Mouse (Mus musculus): ENCODE results near the gene Spint2. TPM values are rescaled to one million over a fixed set of nuclear protein-coding genes. Genes with fewer than 3 reads are reported as not detected.

Gene Spint2
- polyA plus RNA-seq, 1 experiment from 2014 or later: 52.3 TPM

DNA sequence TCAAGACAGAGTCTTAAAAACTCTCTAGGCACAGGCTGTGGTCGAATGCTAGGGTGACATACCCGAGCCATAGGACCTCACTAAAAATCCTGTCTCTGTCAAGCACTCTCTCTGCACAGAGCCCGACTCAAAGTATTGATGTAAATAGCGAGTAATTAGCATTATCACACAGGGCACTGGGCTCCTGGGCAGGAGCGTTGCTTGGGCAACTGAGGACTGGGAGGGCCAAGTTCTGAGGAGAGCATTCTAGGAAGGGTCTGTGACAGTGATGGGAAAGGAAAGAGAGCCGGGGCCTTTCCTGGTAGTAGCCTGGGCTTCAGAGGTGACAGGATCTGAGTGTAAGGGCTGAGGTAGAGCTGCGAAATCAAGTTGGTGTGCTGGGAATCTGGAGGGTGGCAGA, 24.4 kb upstream of the Spint2 start:
- H3K9me3 ChIP-seq (ENCODE audit: control insufficient read depth, low read length): no peaks in the 10 kb centered on the region
- no peak for ATAC-seq (ENCODE audit: low FRiP score, low TSS enrichment)
- H3K27me3 ChIP-seq (ENCODE audit: control insufficient read depth, insufficient read depth, low read length): no peaks in the 10 kb centered on the region
- 14% methylated on average over 7 of the region's 7 CpGs for WGBS
- H3K4me3 ChIP-seq (replicated peaks; ENCODE audit: low read depth, low read length): peak overlapping the region; percentile 84
- DNase-seq: no peak
- peak overlapping the region; percentile 93 for H3K27ac ChIP-seq (replicated peaks; ENCODE audit: low read depth, low read length)
- H3K9ac ChIP-seq (replicated peaks; ENCODE audit: low read length): peak overlapping the region; percentile 84
- peak overlapping the region; percentile 82 for H3K4me2 ChIP-seq (ENCODE audit: low read length)
- H3K4me1 ChIP-seq (ENCODE audit: control insufficient read depth, insufficient read depth, low read length): peaks cover 52% of the 10 kb centered on the region
- H3K36me3 ChIP-seq (ENCODE audit: control insufficient read depth, insufficient read depth, low read length): peaks cover 8% of the 10 kb centered on the region

DNA sequence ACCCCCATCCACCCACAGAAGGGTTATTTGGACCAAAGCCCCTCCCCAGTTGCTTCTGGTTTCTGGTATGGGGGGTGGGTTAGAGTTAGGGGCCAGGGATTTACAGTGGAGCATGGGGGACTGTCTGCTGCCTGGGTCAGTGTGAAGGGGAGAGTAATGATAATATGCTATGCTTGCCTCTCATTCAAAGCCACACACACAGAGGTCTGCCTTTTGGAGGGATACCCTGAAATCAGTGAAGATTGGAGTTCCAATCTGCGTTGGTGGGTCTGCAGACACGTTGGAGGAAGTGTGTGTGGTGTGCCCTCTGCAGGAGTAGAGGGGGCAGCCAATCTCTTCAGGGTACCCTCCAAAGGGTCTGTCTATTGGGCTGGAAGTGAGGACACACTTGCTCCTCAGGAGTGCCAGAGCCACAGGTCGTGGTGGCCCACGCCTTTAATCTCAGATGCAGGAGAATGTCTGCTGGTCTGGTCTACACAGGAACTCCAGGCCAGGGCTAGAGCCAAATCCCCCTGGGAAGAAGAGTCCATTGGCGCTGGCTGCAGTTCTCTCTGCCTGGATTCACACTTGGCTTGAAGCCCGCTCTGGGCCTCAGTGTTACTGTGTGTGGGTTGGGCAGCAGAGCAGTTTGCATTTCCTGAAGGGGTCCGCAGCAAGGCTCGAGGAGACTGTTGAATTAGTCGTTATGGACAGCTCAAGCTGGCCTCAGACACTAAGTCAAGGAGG, 23.7 kb upstream of the Spint2 start:
- H3K27ac ChIP-seq (replicated peaks; ENCODE audit: low read depth, low read length): peak overlapping the region; percentile 93
- ATAC-seq (ENCODE audit: low FRiP score, low TSS enrichment): no peak; the same call in 1 of the 2 replicates
- peaks cover 1% of the 10 kb centered on the region; the same call in 1 of the 2 replicates for H3K36me3 ChIP-seq (ENCODE audit: control insufficient read depth, insufficient read depth, low read length)
- peak overlapping the region; percentile 84 for H3K9ac ChIP-seq (replicated peaks; ENCODE audit: low read length)
- H3K4me1 ChIP-seq (ENCODE audit: control insufficient read depth, insufficient read depth, low read length): peaks cover 49% of the 10 kb centered on the region
- 12% methylated on average over 9 of the region's 9 CpGs for WGBS
- peak overlapping the region; percentile 84 for H3K4me3 ChIP-seq (replicated peaks; ENCODE audit: low read depth, low read length)
- peak overlapping the region; percentile 82 for H3K4me2 ChIP-seq (ENCODE audit: low read length)
- H3K27me3 ChIP-seq (ENCODE audit: control insufficient read depth, insufficient read depth, low read length): no peaks in the 10 kb centered on the region
- H3K9me3 ChIP-seq (ENCODE audit: control insufficient read depth, low read length): no peaks in the 10 kb centered on the region
- peak; percentile 61 for DNase-seq

DNA sequence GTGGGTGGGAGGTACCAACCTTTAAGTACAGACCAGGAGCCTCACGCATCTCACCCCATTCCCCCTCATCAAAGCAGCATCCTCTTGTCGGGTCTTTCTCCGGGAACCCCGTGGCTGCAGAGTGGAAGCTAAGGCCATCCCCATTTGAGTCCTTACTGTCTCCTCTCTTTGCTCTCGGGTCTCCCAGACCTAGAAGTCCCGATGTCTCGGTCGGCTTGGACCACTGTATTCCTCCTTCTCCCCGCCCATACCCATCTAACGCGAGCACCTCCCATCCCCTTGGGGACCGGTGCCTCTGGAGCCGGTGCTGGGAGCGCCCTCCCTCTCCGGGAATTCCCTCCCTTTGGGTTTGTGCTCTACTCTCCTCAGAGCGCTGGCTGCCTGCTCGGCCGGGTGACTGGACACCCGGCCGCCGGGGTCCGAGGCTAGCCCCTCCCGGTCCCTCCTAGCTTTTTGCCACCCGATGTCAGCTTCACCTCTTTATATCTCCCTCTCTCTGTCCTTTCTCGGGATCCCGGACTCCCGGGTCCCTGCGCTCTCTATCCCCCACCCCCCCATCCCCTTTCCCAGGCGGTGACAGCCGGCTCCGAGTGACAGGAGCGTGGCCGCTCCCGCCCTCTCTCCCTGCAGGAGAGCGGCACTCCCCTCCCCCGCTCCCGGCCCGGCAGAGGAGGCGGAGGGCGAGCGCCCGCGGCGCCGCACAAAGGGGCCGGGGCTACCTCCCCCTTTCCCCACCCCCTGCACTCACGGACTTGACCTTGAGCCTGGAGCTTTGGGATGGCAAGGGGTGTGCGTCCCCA, 23.0 kb upstream of the Spint2 start:
- H3K4me1 ChIP-seq (ENCODE audit: control insufficient read depth, insufficient read depth, low read length): peaks cover 41% of the 10 kb centered on the region
- no peaks in the 10 kb centered on the region for H3K9me3 ChIP-seq (ENCODE audit: control insufficient read depth, low read length)
- under 1% methylated on average over 47 of the region's 48 CpGs for WGBS
- no peaks in the 10 kb centered on the region for H3K27me3 ChIP-seq (ENCODE audit: control insufficient read depth, insufficient read depth, low read length)
- H3K27ac ChIP-seq (replicated peaks; ENCODE audit: low read depth, low read length): peak overlapping the region; percentile 93
- ATAC-seq (ENCODE audit: low FRiP score, low TSS enrichment) (no peak; the same call in 1 of the 2 replicates), DNase-seq (peak; percentile 82)
- peak overlapping the region; percentile 84 for H3K9ac ChIP-seq (replicated peaks; ENCODE audit: low read length)
- H3K4me3 ChIP-seq (replicated peaks; ENCODE audit: low read depth, low read length): peak overlapping the region; percentile 84
- H3K36me3 ChIP-seq (ENCODE audit: control insufficient read depth, insufficient read depth, low read length): no peaks in the 10 kb centered on the region
- peak overlapping the region; percentile 82 for H3K4me2 ChIP-seq (ENCODE audit: low read length)

DNA sequence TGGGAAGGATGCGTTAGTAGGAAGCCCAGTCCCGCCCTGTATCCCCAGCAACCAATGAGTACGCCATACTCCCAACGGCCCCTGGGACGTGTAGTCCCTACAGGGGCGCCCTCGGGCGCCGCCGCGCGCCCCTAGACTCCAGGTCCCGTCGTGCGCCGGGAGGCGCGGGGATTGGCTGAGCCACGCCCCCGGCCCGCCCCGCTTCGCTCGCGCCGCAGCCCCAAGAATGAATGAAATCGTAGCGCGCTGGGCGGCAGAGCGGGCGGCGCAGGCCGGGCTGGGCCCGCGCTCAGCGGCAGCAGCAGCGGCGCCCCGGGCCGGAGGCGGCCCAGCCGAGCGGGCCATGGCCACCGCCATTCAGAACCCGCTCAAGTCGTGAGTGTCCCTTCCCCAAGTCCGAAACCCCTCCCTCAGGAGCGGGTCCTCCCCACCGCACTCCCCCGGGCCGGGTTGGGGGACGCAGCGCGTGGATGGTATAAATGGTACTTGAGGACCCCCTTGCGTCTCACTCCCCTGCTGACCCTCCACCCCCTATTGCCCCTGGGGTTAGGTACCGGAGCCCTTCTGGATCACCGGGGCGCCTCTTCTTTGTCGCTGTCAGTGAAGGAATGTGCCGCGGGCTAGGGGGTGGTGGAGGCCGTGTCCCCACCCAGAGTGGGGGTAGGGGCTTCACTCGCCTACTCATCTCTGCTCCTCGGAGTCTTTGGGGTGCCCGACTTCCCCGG, 22.2 kb upstream of the Spint2 start, which contains the start of gene Dpf1:
Gene Dpf1, plus strand, starts transcription at position 214 of the 725 bp plus-strand sequence.
- Histone ChIP-seq H3K4me2 (ENCODE audit: low read length) (peak within 1 kb of the TSS; percentile 82), H3K27ac (replicated peaks; ENCODE audit: low read depth, low read length) (peak within 1 kb of the TSS; percentile 93), H3K4me3 (replicated peaks; ENCODE audit: low read depth, low read length) (peak within 1 kb of the TSS; percentile 84), H3K36me3 (ENCODE audit: control insufficient read depth, insufficient read depth, low read length) (no peaks in the 10 kb centered on the region), H3K4me1 (ENCODE audit: control insufficient read depth, insufficient read depth, low read length) (peaks cover 34% of the 10 kb centered on the region), H3K9me3 (ENCODE audit: control insufficient read depth, low read length) (no peaks in the 10 kb centered on the region), H3K9ac (replicated peaks; ENCODE audit: low read length) (peak within 1 kb of the TSS; percentile 84), H3K27me3 (ENCODE audit: control insufficient read depth, insufficient read depth, low read length) (no peaks in the 10 kb centered on the region)
- whole genome bisulfite sequencing: under 1% methylated on average over 67 of the region's 67 CpGs
- peak; percentile 77 for ATAC-seq (ENCODE audit: low FRiP score, low TSS enrichment)
- peak; percentile 97 for DNase-seq

DNA sequence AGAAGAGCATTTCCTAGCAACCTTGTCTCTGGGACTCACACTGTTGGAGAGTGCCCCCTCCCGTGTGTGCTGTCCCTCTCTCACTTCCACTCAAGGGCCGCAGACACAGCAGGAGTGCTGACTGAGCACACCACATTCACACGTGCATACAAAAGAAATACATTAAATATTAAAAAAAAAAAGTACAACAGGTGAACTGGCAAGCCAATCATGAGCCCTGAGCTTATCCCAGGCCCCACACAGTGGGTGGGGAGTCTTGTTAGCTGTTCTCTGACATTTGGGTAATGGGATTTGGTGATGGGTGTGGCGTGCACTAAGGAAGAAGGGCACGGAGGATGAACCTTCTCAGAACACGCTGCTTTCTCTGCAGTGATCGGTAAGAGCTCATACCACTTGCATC, 20.9 kb upstream of the Spint2 start:
- H3K4me2 ChIP-seq (ENCODE audit: low read length): no peak overlapping the region
- DNase-seq (no peak), ATAC-seq (ENCODE audit: low FRiP score, low TSS enrichment) (no peak)
- no peaks in the 10 kb centered on the region for H3K36me3 ChIP-seq (ENCODE audit: control insufficient read depth, insufficient read depth, low read length)
- no peak overlapping the region for H3K9ac ChIP-seq (replicated peaks; ENCODE audit: low read length)
- H3K4me1 ChIP-seq (ENCODE audit: control insufficient read depth, insufficient read depth, low read length): peaks cover 32% of the 10 kb centered on the region
- H3K9me3 ChIP-seq (ENCODE audit: control insufficient read depth, low read length): no peaks in the 10 kb centered on the region
- H3K27ac ChIP-seq (replicated peaks; ENCODE audit: low read depth, low read length): no peak overlapping the region
- no peak overlapping the region for H3K4me3 ChIP-seq (replicated peaks; ENCODE audit: low read depth, low read length)
- WGBS: 56% methylated on average over 7 of the region's 7 CpGs
- H3K27me3 ChIP-seq (ENCODE audit: control insufficient read depth, insufficient read depth, low read length): no peaks in the 10 kb centered on the region

DNA sequence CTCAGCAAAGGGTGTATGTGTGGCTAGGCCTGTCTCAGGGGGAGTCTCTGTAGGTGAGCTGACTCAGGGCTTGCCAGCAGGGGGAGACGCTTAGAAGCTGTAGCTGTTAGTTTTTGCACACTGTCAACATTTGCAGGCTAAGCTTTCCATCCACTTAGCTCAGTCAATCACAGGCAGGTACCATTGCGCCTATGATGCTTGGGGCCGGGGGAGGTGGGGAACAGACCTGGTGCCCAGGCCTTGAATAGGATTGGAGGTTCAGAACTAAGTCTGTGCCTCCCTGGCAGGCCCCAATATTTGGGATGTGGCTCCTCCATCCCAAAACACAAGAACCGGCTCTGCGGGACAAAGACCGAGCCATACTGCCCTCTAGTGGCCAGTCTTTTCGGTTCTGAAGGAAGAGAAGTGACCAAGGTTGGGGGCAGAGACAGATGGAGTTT, 19.4 kb upstream of the Spint2 start:
- H3K4me1 ChIP-seq (ENCODE audit: control insufficient read depth, insufficient read depth, low read length): peaks cover 19% of the 10 kb centered on the region
- no peak overlapping the region for H3K9ac ChIP-seq (replicated peaks; ENCODE audit: low read length)
- H3K4me3 ChIP-seq (replicated peaks; ENCODE audit: low read depth, low read length): no peak overlapping the region
- 0% methylated on average over 7 of the region's 7 CpGs for WGBS
- H3K27me3 ChIP-seq (ENCODE audit: control insufficient read depth, insufficient read depth, low read length): no peaks in the 10 kb centered on the region
- H3K36me3 ChIP-seq (ENCODE audit: control insufficient read depth, insufficient read depth, low read length): no peaks in the 10 kb centered on the region
- no peaks in the 10 kb centered on the region for H3K9me3 ChIP-seq (ENCODE audit: control insufficient read depth, low read length)
- peak overlapping the region; percentile 58; the same call in 1 of the 2 replicates for H3K27ac ChIP-seq (replicated peaks; ENCODE audit: low read depth, low read length)
- ATAC-seq (ENCODE audit: low FRiP score, low TSS enrichment) (no peak), DNase-seq (peak; percentile 91)
- peak overlapping the region; percentile 39 for H3K4me2 ChIP-seq (ENCODE audit: low read length)

DNA sequence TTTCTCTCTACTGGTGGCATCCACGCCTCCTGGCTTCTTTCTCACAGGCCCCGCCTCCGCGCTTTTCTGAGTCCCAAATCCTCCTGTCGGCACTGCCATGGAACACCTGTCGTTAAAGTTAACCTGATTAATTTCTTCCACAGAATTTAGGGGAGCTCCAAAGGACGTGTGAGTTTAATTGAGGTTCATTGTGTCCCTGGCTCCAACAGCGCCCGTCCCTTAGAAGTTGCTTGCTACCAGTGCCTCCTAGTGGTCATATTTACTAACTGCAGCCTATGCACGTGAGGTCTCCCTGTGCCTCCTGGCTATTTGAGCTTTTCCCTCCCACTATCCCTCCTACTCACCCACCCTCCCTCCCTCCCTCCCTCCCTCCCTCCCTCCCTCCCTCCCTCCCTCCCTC, 15.3 kb upstream of the Spint2 start:
- Histone ChIP-seq H3K27ac (replicated peaks; ENCODE audit: low read depth, low read length) (no peak overlapping the region), H3K36me3 (ENCODE audit: control insufficient read depth, insufficient read depth, low read length) (no peaks in the 10 kb centered on the region), H3K9ac (replicated peaks; ENCODE audit: low read length) (no peak overlapping the region), H3K4me2 (ENCODE audit: low read length) (no peak overlapping the region), H3K9me3 (ENCODE audit: control insufficient read depth, low read length) (no peaks in the 10 kb centered on the region), H3K4me3 (replicated peaks; ENCODE audit: low read depth, low read length) (no peak overlapping the region), H3K27me3 (ENCODE audit: control insufficient read depth, insufficient read depth, low read length) (no peaks in the 10 kb centered on the region), H3K4me1 (ENCODE audit: control insufficient read depth, insufficient read depth, low read length) (peaks cover 9% of the 10 kb centered on the region; the same call in 1 of the 2 replicates)
- DNase-seq (peak; percentile 86), ATAC-seq (ENCODE audit: low FRiP score, low TSS enrichment) (no peak)
- 14% methylated on average over 10 of the region's 10 CpGs for WGBS

DNA sequence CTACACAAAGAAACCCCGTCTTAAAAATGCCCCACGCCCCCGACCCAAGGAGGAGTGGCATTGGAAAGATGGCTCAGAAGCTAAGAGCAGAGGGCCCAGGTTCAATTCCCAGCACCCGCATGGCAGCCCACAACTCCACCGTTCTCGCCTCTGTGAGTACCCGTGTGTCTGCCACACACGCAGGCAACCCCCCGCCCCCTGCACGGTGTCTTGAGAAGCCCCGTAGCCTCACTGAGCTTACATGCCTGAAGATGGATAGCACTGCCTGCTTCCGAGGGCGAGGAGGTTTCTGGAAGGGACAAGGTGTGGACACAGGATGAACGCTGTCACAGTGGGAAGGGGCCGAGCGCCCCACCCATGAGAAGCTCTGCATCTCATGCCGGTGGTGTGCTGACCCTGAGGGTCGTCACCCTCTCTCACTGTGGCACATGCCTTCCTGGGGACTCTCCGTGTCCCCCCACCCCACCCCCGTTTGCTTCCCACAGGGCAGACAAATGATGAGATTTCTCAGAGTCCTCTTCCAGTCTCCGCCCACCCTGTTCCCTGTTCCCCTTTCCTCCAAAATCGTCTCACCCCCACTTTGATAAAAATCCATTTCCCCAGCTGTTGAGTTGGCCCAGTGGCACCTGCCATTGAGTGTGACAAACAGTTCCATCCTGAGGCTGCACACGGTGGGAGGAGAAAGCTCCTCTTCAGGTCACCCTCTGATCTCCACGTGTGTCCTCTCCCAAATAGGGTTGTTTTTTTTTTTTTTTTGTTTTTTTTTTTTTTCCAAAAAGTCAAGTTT, 14.3 kb upstream of the Spint2 start:
- no peak overlapping the region for H3K27ac ChIP-seq (replicated peaks; ENCODE audit: low read depth, low read length)
- H3K36me3 ChIP-seq (ENCODE audit: control insufficient read depth, insufficient read depth, low read length): no peaks in the 10 kb centered on the region
- H3K9ac ChIP-seq (replicated peaks; ENCODE audit: low read length): no peak overlapping the region
- H3K27me3 ChIP-seq (ENCODE audit: control insufficient read depth, insufficient read depth, low read length): no peaks in the 10 kb centered on the region
- 86% methylated on average over 24 of the region's 24 CpGs for WGBS
- DNase-seq: no peak
- no peak for ATAC-seq (ENCODE audit: low FRiP score, low TSS enrichment)
- peaks cover 7% of the 10 kb centered on the region; the same call in 1 of the 2 replicates for H3K4me1 ChIP-seq (ENCODE audit: control insufficient read depth, insufficient read depth, low read length)
- no peak overlapping the region for H3K4me2 ChIP-seq (ENCODE audit: low read length)
- no peaks in the 10 kb centered on the region for H3K9me3 ChIP-seq (ENCODE audit: control insufficient read depth, low read length)
- H3K4me3 ChIP-seq (replicated peaks; ENCODE audit: low read depth, low read length): no peak overlapping the region
